Mouse (Mus musculus) embryonic fibroblast, embryonic 13.5 days (primary cell): Measurements from ENCODE around the gene Nudt5.

Source experiments
- CTCF ChIP-seq: IDR thresholded peaks from 2 replicates; pipeline ENCODE4 v1.5.1; 2011; ENCODE audit warnings: mild to moderate bottlenecking, control low read depth, low read length, moderate library complexity, borderline replicate concordance; ENCODE audit not compliant: insufficient read depth
- POLR2A ChIP-seq: IDR thresholded peaks from 2 replicates; pipeline ENCODE4 v1.6.1; 2011; ENCODE audit warnings: low read depth, mild to moderate bottlenecking, control low read depth, low read length, moderate library complexity

GRCm38 (mm10) chr2:5801927-5802590 is 42.8 kb upstream of the Nudt5 start:
- no peak for TF ChIP-seq CTCF
- TF ChIP-seq POLR2A = no peak
